Mouse (Mus musculus) MEL (cell line): ENCODE data around the gene Adamtsl2.

Experiments
- CHD1 ChIP-seq: IDR thresholded peaks from 2 replicates; pipeline ENCODE4 v1.6.1; 2012; ENCODE audit warnings: low read depth, mild to moderate bottlenecking, inconsistent platforms, low read length, improper control_type of control experiment
- CTCF ChIP-seq, 3 experiments: IDR thresholded peaks in 2 of 3; conservative IDR thresholded peaks in 1 of 3; 2 replicates each; pipeline ENCODE4 v1.5.1; 2011 to 2012; ENCODE audit warnings: low read length in 3 of 3, low read depth in 2 of 3, mild to moderate bottlenecking in 2 of 3, improper control_type of control experiment in 1 of 3, inconsistent platforms in 1 of 3, mixed read lengths in 1 of 3, moderate library complexity in 1 of 3; ENCODE audit not compliant: control insufficient read depth in 1 of 3, insufficient read depth in 1 of 3, poor library complexity in 1 of 3, severe bottlenecking in 1 of 3
- EP300 ChIP-seq, 2 experiments: IDR thresholded peaks; 2 replicates each; pipeline ENCODE4 v1.6.1; 2011; ENCODE audit warnings: improper control_type of control experiment in 2 of 2, low read length in 2 of 2, low read depth in 1 of 2, mild to moderate bottlenecking in 1 of 2
- GATA1 ChIP-seq: IDR thresholded peaks from 2 replicates; pipeline ENCODE4 v1.6.1; 2011; ENCODE audit warnings: low read depth, low read length, improper control_type of control experiment
- MAZ ChIP-seq: IDR thresholded peaks from 2 replicates; pipeline ENCODE4 v1.6.1; 2012; ENCODE audit warnings: low read depth, mild to moderate bottlenecking, inconsistent platforms, low read length, improper control_type of control experiment
- MXI1 ChIP-seq: IDR thresholded peaks from 2 replicates; pipeline ENCODE4 v1.6.1; 2011; ENCODE audit warnings: mild to moderate bottlenecking, low read depth, low read length, improper control_type of control experiment
- POLR2AphosphoS2 ChIP-seq: IDR thresholded peaks from 2 replicates; pipeline ENCODE4 v1.6.1; 2011; ENCODE audit warnings: low read length, improper control_type of control experiment
- RAD21 ChIP-seq: IDR thresholded peaks from 2 replicates; pipeline ENCODE4 v1.6.1; 2011; ENCODE audit warnings: mild to moderate bottlenecking, low read depth, low read length, improper control_type of control experiment
- SIN3A ChIP-seq: IDR thresholded peaks from 2 replicates; pipeline ENCODE4 v1.6.1; 2012; ENCODE audit warnings: low read length, improper control_type of control experiment, inconsistent platforms
- TAL1 ChIP-seq: IDR thresholded peaks from 2 replicates; pipeline ENCODE4 v1.6.1; 2012; ENCODE audit warnings: mild to moderate bottlenecking, inconsistent platforms, low read length, moderate library complexity, mixed read lengths
- TCF12 ChIP-seq: IDR thresholded peaks from 2 replicates; pipeline ENCODE4 v1.6.1; 2014; ENCODE audit warnings: low read depth, mild to moderate bottlenecking, inconsistent platforms, low read length, improper control_type of control experiment, moderate library complexity
- ZC3H11A ChIP-seq: IDR thresholded peaks from 2 replicates; pipeline ENCODE4 v1.6.1; 2012; ENCODE audit warnings: low read depth, mild to moderate bottlenecking, inconsistent platforms, low read length, improper control_type of control experiment

DNA sequence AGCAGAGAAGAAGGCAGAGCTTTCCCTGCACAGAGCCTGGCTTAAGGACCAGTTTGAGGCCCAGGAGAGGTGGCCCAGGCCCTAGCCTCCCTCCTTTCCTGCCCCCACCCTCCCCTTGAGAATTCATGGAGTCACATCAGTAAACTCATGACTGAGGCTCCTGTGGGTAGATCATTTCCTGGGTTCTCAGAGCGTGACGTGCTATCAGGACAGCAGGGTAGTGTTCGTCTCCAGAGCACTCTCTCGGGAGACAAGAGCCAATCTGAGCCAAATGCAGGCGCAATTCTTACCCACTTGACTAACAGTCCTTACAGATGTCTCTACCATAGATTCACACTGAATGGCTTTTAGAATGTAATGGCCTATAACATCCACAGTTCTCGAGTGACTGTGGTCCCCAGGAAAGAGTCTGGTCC, 18.1 kb downstream of the Adamtsl2 start:
- TF ChIP-seq TCF12 (no peak), MAZ (no peak), RAD21 (no peak), POLR2AphosphoS2 (no peak), ZC3H11A (no peak), GATA1 (no peak), SIN3A (no peak), MXI1 (no peak), CHD1 (no peak), TAL1 (no peak), CTCF (IDR thresholded peaks at IDR 0.05 in 2 of 3, conservative IDR thresholded peaks at IDR 0.05 in 1 of 3; ENCODE audit: control insufficient read depth in 1 of 3, insufficient read depth in 1 of 3, low read depth in 2 of 3, low read length in 3 of 3, poor library complexity in 1 of 3, severe bottlenecking in 1 of 3) (no peak), EP300 (IDR thresholded peaks at IDR 0.05; ENCODE audit: low read depth in 1 of 2, low read length in 2 of 2) (no peak)
